Mouse (Mus musculus): ENCODE results near the gene Pcbp1. TPM values are rescaled to one million over a fixed set of nuclear protein-coding genes. Genes with fewer than 3 reads are reported as not detected.

The Pcbp1 gene
- polyA plus RNA-seq, 1 experiment, result 166 TPM

DNA sequence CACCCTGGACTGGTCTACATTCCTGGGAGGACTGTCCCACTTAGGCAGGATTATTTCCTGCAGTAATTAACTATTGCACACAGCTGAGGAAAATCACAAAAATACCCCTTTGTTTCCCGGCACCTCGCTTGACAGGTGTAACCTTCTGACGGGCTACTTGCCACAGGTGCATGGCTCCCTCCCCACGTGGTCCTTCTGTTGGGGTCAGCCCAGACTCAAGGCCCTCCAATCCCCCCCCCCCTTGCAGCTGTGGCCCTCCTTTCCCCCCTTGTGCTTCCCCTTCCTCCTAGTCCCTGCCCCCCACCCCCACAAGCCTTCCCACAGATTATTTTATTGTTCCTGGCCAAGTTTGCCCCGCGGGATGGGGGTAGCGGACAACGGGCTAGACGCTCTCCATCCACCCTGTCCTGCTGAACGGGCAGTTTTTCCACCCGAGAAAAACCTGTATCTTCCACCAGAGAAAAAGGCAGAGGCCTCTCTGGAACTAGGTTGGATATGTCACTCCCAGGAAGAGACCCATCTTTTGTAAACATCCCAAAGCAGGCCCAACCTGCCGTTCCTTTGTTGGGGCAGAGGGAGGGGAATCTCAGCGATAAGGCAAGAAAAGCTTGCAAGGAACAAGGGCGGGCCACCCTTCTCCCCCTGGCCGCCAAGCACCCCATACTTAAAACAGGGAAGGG is 2.2 kb downstream of the Pcbp1 start:
- H3K4me3 ChIP-seq (ENCODE audit: insufficient read depth, low read depth, low read length), result peak overlapping the region; percentile 68
- under 1% methylated on average over 15 of the region's 15 CpGs for WGBS
- DNase-seq, result peak; percentile 24
- no peak for TF ChIP-seq POLR2A (IDR thresholded peaks at IDR 0.05; ENCODE audit: low read depth, low read length)
- H3K27me3 ChIP-seq (replicated peaks; ENCODE audit: control insufficient read depth, insufficient read depth, low read length), result no peaks in the 10 kb centered on the region
- no peaks in the 10 kb centered on the region; the same call in 1 of the 2 replicates for H3K36me3 ChIP-seq (ENCODE audit: control insufficient read depth, insufficient read depth, low read length)
- H3K27ac ChIP-seq (ENCODE audit: insufficient read depth, low read depth, low read length), result peak overlapping the region; percentile 79
- H3K4me1 ChIP-seq (ENCODE audit: control insufficient read depth, insufficient read depth, low read length), result peaks cover 19% of the 10 kb centered on the region

DNA sequence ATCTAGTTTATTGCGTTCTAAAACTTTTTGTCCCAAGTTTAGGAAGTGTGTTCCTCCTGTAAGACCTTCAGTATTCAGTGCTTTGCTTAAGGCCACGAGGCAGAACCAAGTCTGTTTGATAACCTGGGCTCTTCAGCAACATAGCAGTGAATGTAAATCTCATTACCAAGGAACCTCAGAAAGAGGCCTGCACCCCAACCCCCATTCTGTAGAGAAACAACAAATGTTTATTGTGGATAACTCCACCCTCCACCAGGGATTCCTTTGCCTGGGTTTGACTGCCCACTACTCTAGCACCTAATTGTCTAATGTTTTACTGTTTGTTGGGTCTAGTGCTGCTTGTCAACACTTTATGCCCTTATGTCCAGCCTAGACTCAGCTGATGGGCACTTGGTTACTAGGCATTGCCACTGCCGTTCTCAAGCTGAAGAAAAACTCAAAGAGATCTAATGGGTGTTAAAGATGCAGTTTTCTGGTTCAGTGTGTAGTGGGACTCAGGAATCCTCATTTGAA is 2.8 kb downstream of the Pcbp1 start:
- TF ChIP-seq POLR2A (IDR thresholded peaks at IDR 0.05; ENCODE audit: low read depth, low read length), result no peak
- TF ChIP-seq CTCF (conservative IDR thresholded peaks at IDR 0.05; ENCODE audit: insufficient read depth, insufficient read length, low read depth, low read length), result no peak
- H3K27me3 ChIP-seq (replicated peaks; ENCODE audit: control insufficient read depth, insufficient read depth, low read length), result no peaks in the 10 kb centered on the region
- H3K36me3 ChIP-seq (ENCODE audit: control insufficient read depth, insufficient read depth, low read length), result no peaks in the 10 kb centered on the region; the same call in 1 of the 2 replicates
- peaks cover 19% of the 10 kb centered on the region for H3K4me1 ChIP-seq (ENCODE audit: control insufficient read depth, insufficient read depth, low read length)
- peak overlapping the region; percentile 68 for H3K4me3 ChIP-seq (ENCODE audit: insufficient read depth, low read depth, low read length)
- DNase-seq, result peak; percentile 22
- peak overlapping the region; percentile 56 for H3K27ac ChIP-seq (ENCODE audit: insufficient read depth, low read depth, low read length)
- WGBS, result 14% methylated on average over 3 of the region's 3 CpGs

DNA sequence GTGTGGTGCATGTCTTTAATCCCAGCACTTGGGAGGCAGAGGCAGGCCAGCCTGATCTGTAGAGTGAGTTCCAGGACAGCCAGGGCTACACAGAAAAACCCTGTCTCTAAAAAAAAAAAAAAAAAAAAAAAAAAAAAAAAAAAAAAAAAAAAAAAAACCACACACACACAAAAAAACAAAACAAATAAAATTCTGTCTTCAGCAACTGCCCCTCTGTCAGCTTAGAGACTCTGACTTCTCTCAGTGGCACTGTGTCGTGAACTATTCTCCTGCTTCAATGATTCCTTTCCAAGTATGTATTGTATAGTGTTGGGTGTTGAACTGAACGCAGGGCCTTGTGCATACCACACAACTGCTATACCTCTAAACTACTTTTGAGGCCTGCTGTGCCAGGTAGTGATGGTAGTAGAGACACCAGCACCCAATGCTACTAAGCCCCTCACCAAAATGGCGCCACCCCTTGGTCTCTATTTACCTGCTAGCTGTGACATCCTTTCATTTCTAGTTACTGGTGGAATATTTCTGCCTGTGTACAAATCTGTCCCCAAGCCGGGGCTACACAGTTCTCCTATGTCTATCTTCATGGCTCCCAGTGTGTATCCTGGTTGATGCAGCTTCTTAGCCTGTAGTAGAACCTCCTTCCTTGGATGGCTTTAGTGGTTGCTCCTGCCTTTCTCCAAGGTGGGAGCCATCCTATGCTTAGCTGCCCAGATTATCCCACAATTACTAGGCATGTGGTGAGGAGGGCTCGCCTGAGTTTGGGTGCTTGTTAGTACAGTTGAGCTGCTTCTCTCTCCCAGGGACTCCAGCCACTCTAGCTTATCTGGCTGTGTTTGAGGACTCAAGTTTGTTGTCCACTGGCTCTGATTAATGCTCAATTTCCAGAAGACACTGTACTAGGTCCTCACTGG is 3.9 kb downstream of the Pcbp1 start:
- Histone ChIP-seq H3K4me3 (ENCODE audit: insufficient read depth, low read depth, low read length) (no peak overlapping the region), H3K4me1 (ENCODE audit: control insufficient read depth, insufficient read depth, low read length) (peaks cover 17% of the 10 kb centered on the region), H3K27me3 (replicated peaks; ENCODE audit: control insufficient read depth, insufficient read depth, low read length) (no peaks in the 10 kb centered on the region), H3K36me3 (ENCODE audit: control insufficient read depth, insufficient read depth, low read length) (no peaks in the 10 kb centered on the region; the same call in 1 of the 2 replicates), H3K27ac (ENCODE audit: insufficient read depth, low read depth, low read length) (no peak overlapping the region)
- WGBS, result 85% methylated on average over 5 of the region's 5 CpGs
- DNase-seq, result no peak
- TF ChIP-seq POLR2A (IDR thresholded peaks at IDR 0.05; ENCODE audit: low read depth, low read length) (no peak), CTCF (conservative IDR thresholded peaks at IDR 0.05; ENCODE audit: insufficient read depth, insufficient read length, low read depth, low read length) (no peak)

DNA sequence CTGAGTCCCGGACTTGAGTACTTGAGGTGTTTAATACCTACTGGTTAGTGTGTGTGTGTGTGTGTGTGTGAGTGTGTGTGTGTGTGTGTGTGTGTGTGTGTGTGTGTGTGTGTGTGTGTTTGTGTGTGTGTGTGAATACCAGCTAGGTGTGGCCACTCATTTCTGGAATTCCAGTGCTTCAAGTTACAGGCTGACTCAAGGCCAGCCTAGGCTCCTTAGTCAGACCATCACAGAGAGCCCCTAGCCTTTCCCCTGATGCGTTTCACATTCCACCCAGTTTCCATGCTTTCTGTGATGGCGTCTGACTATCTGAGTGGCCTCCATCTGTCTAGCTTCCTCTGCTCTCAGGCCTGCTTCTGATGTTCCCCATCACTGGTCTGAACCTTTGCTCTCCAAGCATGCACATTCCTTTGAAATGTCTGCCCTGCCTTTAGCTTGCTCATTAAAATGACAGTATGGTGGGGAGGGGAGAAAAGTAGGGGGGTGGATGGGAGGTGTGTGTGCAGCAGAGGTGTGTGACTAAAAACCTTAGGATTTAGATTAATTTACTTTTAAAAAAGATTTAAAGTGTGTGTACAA is 6.3 kb downstream of the Pcbp1 start:
- WGBS, result 39% methylated on average over 3 of the region's 3 CpGs
- no peak overlapping the region for H3K4me3 ChIP-seq (ENCODE audit: insufficient read depth, low read depth, low read length)
- no peaks in the 10 kb centered on the region for H3K27me3 ChIP-seq (replicated peaks; ENCODE audit: control insufficient read depth, insufficient read depth, low read length)
- peak; percentile 64 for DNase-seq
- H3K36me3 ChIP-seq (ENCODE audit: control insufficient read depth, insufficient read depth, low read length), result no peaks in the 10 kb centered on the region; the same call in 1 of the 2 replicates
- TF ChIP-seq POLR2A (IDR thresholded peaks at IDR 0.05; ENCODE audit: low read depth, low read length) (no peak), CTCF (conservative IDR thresholded peaks at IDR 0.05; ENCODE audit: insufficient read depth, insufficient read length, low read depth, low read length) (no peak)
- H3K27ac ChIP-seq (ENCODE audit: insufficient read depth, low read depth, low read length), result 0 out of 2 replicates have a peak overlapping the region, but pooled peaks have one; percentile 8
- peaks cover 17% of the 10 kb centered on the region for H3K4me1 ChIP-seq (ENCODE audit: control insufficient read depth, insufficient read depth, low read length)

DNA sequence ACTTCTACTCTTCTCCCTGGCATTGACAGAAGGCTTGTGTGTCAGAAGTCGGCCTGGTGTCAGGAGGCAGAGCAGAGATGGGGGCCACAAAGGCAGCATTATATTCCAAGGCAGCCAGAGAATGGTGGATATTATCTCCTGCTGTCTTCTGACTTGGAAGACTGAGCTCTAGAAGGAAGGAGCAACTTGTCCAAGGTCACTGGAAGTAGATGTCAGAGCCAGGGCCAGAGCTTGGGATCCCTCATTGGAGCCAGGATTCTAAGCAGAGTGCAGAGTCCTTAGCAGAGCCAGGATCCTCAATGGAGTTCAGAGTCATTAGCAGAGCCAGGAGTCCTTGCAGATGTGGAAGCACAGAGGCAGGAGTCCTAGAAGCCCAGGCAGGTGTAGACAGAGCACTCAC is 10.1 kb downstream of the Pcbp1 start:
- Histone ChIP-seq H3K4me1 (ENCODE audit: control insufficient read depth, insufficient read depth, low read length) (peaks cover 7% of the 10 kb centered on the region; the same call in 1 of the 2 replicates), H3K36me3 (ENCODE audit: control insufficient read depth, insufficient read depth, low read length) (no peaks in the 10 kb centered on the region; the same call in 1 of the 2 replicates), H3K4me3 (ENCODE audit: insufficient read depth, low read depth, low read length) (peak overlapping the region; percentile 79), H3K27ac (ENCODE audit: insufficient read depth, low read depth, low read length) (peak overlapping the region; percentile 100), H3K27me3 (replicated peaks; ENCODE audit: control insufficient read depth, insufficient read depth, low read length) (no peaks in the 10 kb centered on the region)
- DNase-seq, result peak; percentile 87
- TF ChIP-seq POLR2A (IDR thresholded peaks at IDR 0.05; ENCODE audit: low read depth, low read length) (no peak), CTCF (conservative IDR thresholded peaks at IDR 0.05; ENCODE audit: insufficient read depth, insufficient read length, low read depth, low read length) (no peak)
- WGBS, result 48% methylated on average over 1 of the region's 1 CpGs

DNA sequence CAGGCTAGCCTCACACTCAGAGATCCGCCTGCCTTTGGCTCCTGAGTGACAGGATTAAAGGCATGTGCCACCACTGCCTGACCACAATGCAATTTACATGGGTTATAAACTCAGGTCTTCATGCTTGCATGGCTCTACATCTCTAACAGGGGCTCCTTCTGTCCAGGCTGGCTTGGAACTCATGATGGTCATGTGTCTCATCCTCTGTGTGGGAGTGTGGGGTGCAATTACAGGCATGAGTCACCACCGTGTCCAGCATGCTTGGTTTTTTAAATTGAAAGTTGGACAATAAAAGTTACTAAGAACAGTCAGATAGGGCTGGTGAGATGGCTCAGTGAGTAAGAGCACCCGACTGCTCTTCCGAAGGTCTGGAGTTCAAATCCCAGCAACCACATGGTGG is 12.8 kb downstream of the Pcbp1 start:
- Histone ChIP-seq H3K36me3 (ENCODE audit: control insufficient read depth, insufficient read depth, low read length) (no peaks in the 10 kb centered on the region; the same call in 1 of the 2 replicates), H3K27me3 (replicated peaks; ENCODE audit: control insufficient read depth, insufficient read depth, low read length) (no peaks in the 10 kb centered on the region), H3K4me1 (ENCODE audit: control insufficient read depth, insufficient read depth, low read length) (no peaks in the 10 kb centered on the region; the same call in 1 of the 2 replicates), H3K27ac (ENCODE audit: insufficient read depth, low read depth, low read length) (no peak overlapping the region), H3K4me3 (ENCODE audit: insufficient read depth, low read depth, low read length) (no peak overlapping the region)
- TF ChIP-seq POLR2A (IDR thresholded peaks at IDR 0.05; ENCODE audit: low read depth, low read length), result no peak
- no peak for TF ChIP-seq CTCF (conservative IDR thresholded peaks at IDR 0.05; ENCODE audit: insufficient read depth, insufficient read length, low read depth, low read length)
- no peak for DNase-seq
- WGBS, result 78% methylated on average over 4 of the region's 4 CpGs
